Mouse (Mus musculus) forebrain, embryonic 14.5 days (tissue): Measurements from ENCODE around the gene Enam. TPM values are rescaled to one million over a fixed set of nuclear protein-coding genes. Genes with fewer than 3 reads are reported as not detected.

Source experiments
- ATAC-seq: fragments of 200-750 bp; cut with Nextera tagmentation; 2 replicates; pipeline ENCODE4 v1.8.0; 2017; ENCODE audit warnings: mild to moderate bottlenecking, moderate library complexity
- DNase-seq: peaks from one replicate; pipeline ENCODE4 v3.0.0-alpha.2; 2015; ENCODE audit warnings: low spot score
- H3K27ac ChIP-seq: fragments of 300-500 bp; sonication (generic); 2 replicates; pipeline ENCODE4 v1.5.1; 2014; ENCODE audit warnings: low read depth, mild to moderate bottlenecking, control low read depth, low read length, moderate library complexity
- H3K27me3 ChIP-seq: fragments of 300-500 bp; sonication (generic); replicated peaks from 2 replicates; pipeline ENCODE4 v1.6.1; 2014; ENCODE audit warnings: low read length, control low read depth, mixed read lengths; ENCODE audit not compliant: control insufficient read depth, insufficient read depth
- H3K36me3 ChIP-seq: fragments of 300-500 bp; sonication (generic); 2 replicates; pipeline ENCODE4 v1.6.1; 2014; ENCODE audit warnings: low read length, control low read depth; ENCODE audit not compliant: control insufficient read depth, insufficient read depth
- H3K4me1 ChIP-seq: fragments of 300-500 bp; sonication (generic); 2 replicates; pipeline ENCODE4 v1.6.1; 2014; ENCODE audit warnings: antibody characterized with exemption, low read length, control low read depth; ENCODE audit not compliant: control insufficient read depth, insufficient read depth
- H3K4me2 ChIP-seq: fragments of 300-500 bp; sonication (generic); 2 replicates; pipeline ENCODE4 v1.6.1; 2014; ENCODE audit warnings: mild to moderate bottlenecking, control low read depth, low read length
- H3K4me3 ChIP-seq: fragments of 300-500 bp; sonication (generic); 2 replicates; pipeline ENCODE4 v1.5.1; 2014; ENCODE audit warnings: low read depth, low read length, control low read depth
- H3K9ac ChIP-seq: fragments of 300-500 bp; sonication (generic); 2 replicates; pipeline ENCODE4 v1.6.1; 2014; ENCODE audit warnings: mild to moderate bottlenecking, low read length, control low read depth, moderate library complexity
- H3K9me3 ChIP-seq: fragments of 300-500 bp; sonication (generic); replicated peaks from 2 replicates; pipeline ENCODE4 v1.6.1; 2016; ENCODE audit warnings: low read length, control low read depth, mixed read lengths; ENCODE audit not compliant: control insufficient read depth
- WGBS: fragments of 180-500 bp; shearing (Covaris S2); extraction: QIAGEN DNeasy Blood & Tissue Kit; methylation state at CpG from one replicate; pipeline ENCODE4 v1.1.7; 2014; 5-methylcytosine and 5-hydroxymethylcytosine counted together
- polyA plus RNA-seq: library from polyadenylated mRNA; unstranded; fragments of >200 nt; fragmentation: Nextera tagmentation; extraction: Ambion mirVana; gene quantifications from 2 replicates; pipeline ENCODE4 v1.2.1, GENCODE M21; 2014

Gene Enam
- polyA plus RNA-seq, 1 experiment from 2014 or later: not detected

- WGBS: under 1% methylated on average over 64 of the region's 76 CpGs
- ATAC-seq: peak; percentile 97
- H3K9me3 ChIP-seq: no peaks in the 10 kb centered on the region
Measured at GRCm38 (mm10) chr5:88554086-88554886, 66.5 kb downstream of the Enam start, which contains the start of gene Utp3. Utp3 (plus strand) TSS chr5:88554462.

More at GRCm38 (mm10) chr5:88554086-88554886, 66.5 kb downstream of the Enam start, which contains the start of gene Utp3:
- peak within 1 kb of the TSS; percentile 86 for H3K4me3 ChIP-seq
- H3K4me2 ChIP-seq: peak within 1 kb of the TSS; percentile 84
- 0 out of 2 replicates have a peak, but pooled peaks cover 11% of the 10 kb centered on the region for H3K36me3 ChIP-seq
- peak within 1 kb of the TSS; percentile 89 for H3K27ac ChIP-seq
- peaks cover 18% of the 10 kb centered on the region for H3K4me1 ChIP-seq
- H3K9ac ChIP-seq: peak within 1 kb of the TSS; percentile 88
- H3K27me3 ChIP-seq: no peaks in the 10 kb centered on the region
- DNase-seq: peak; percentile 99

Other genes starting within 250 kb of the Enam start
- gene Gm7714, start 219.1 kb upstream of the Enam start, polyA plus RNA-seq: not detected in 2 replicates
- gene Prol1, start 170.7 kb upstream of the Enam start, polyA plus RNA-seq: not detected in 2 replicates
- not detected in 2 replicates for gene Amtn, start 111.9 kb upstream of the Enam start, polyA plus RNA-seq
- gene Ambn, start 32.0 kb upstream of the Enam start, polyA plus RNA-seq: not detected in 2 replicates
- 0.17 TPM in 1 of 2 replicates, not detected in the other for gene Jchain, start 39.9 kb downstream of the Enam start, polyA plus RNA-seq
- 32.8 and 46.5 TPM in 2 replicates for gene Utp3, start 66.5 kb downstream of the Enam start, polyA plus RNA-seq
- gene Rufy3, start 77.1 kb downstream of the Enam start, polyA plus RNA-seq: 155 and 210 TPM in 2 replicates
- gene Grsf1, start 188.2 kb downstream of the Enam start, polyA plus RNA-seq: 74.5 and 79.5 TPM in 2 replicates
- 12.4 and 14.3 TPM in 2 replicates for gene Mob1b, start 232.9 kb downstream of the Enam start, polyA plus RNA-seq